Mouse (Mus musculus) limb, embryonic 13.5 days (tissue): ENCODE measurements around the gene Slc51b. TPM values are rescaled to one million over a fixed set of nuclear protein-coding genes. Genes with fewer than 3 reads are reported as not detected.

Source experiments
- ATAC-seq: fragments of 200-750 bp; cut with Nextera tagmentation; 2 replicates; pipeline ENCODE4 v1.8.0; 2017; ENCODE audit warnings: low read depth, moderate number of reproducible peaks, moderate TSS enrichment; ENCODE audit not compliant: low FRiP score
- H3K27ac ChIP-seq: fragments of 300-500 bp; sonication (generic); 2 replicates; pipeline ENCODE4 v1.5.1; 2015; ENCODE audit warnings: inconsistent platforms, mild to moderate bottlenecking, moderate library complexity
- H3K27me3 ChIP-seq: fragments of 300-500 bp; sonication (generic); 2 replicates; pipeline ENCODE4 v1.6.1; 2015; ENCODE audit warnings: mild to moderate bottlenecking, inconsistent platforms
- H3K36me3 ChIP-seq: fragments of 300-500 bp; sonication (generic); 2 replicates; pipeline ENCODE4 v1.6.1; 2015; ENCODE audit warnings: inconsistent platforms, mild to moderate bottlenecking, moderate library complexity
- H3K4me1 ChIP-seq: fragments of 300-500 bp; sonication (generic); 2 replicates; pipeline ENCODE4 v1.6.1; 2015; ENCODE audit warnings: inconsistent platforms
- H3K4me2 ChIP-seq: fragments of 300-500 bp; sonication (generic); replicated peaks from 2 replicates; pipeline ENCODE4 v1.6.1; 2015; ENCODE audit warnings: inconsistent platforms, mild to moderate bottlenecking, moderate library complexity
- H3K4me3 ChIP-seq: fragments of 300-500 bp; sonication (generic); 2 replicates; pipeline ENCODE4 v1.5.1; 2015; ENCODE audit warnings: moderate library complexity, mild to moderate bottlenecking, inconsistent platforms
- H3K9ac ChIP-seq: fragments of 300-500 bp; sonication (generic); 2 replicates; pipeline ENCODE4 v1.6.1; 2015; ENCODE audit warnings: mild to moderate bottlenecking, inconsistent platforms
- H3K9me3 ChIP-seq: fragments of 300-500 bp; sonication (generic); 2 replicates; pipeline ENCODE4 v1.6.1; 2016; ENCODE audit warnings: inconsistent platforms
- WGBS: fragments of 180-500 bp; shearing (Covaris S2); methylation state at CpG from one replicate; pipeline ENCODE4 v1.1.7; 2015; 5-methylcytosine and 5-hydroxymethylcytosine counted together
- polyA plus RNA-seq: library from polyadenylated mRNA; unstranded; fragments of >200 nt; fragmentation: Nextera tagmentation; extraction: Ambion mirVana; gene quantifications from 2 replicates; pipeline ENCODE4 v1.2.1, GENCODE M21; 2015

The Slc51b gene
- polyA plus RNA-seq, 1 experiment from 2014 or later = not detected

DNA sequence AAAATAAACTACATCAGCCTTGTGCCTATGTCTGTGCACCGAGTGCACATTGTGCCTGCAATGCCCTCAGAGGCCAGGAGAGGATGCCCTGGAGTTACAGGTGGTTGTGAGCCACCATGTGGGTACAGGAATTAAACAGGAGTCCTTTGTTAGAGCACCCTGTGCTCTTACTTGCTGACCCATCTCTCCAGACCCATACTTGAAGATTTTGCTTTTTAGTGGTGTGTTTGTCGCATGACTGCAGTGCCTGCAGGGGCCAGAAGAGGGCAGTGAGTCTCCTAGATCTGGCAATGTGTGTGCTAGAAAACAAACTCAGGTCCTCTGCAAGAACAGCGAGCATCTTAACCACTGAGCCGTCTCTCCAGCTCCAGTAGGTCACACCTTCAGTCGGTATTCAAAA lies 11.4 kb upstream of the Slc51b start:
- Histone ChIP-seq H3K9me3 (no peaks in the 10 kb centered on the region), H3K4me3 (no peak overlapping the region), H3K27me3 (no peaks in the 10 kb centered on the region), H3K36me3 (peaks cover 9% of the 10 kb centered on the region), H3K4me2 (no peak overlapping the region), H3K9ac (no peak overlapping the region), H3K4me1 (peaks cover 5% of the 10 kb centered on the region), H3K27ac (no peak overlapping the region)
- ATAC-seq = no peak
- WGBS = 64% methylated on average over 5 of the region's 5 CpGs

DNA sequence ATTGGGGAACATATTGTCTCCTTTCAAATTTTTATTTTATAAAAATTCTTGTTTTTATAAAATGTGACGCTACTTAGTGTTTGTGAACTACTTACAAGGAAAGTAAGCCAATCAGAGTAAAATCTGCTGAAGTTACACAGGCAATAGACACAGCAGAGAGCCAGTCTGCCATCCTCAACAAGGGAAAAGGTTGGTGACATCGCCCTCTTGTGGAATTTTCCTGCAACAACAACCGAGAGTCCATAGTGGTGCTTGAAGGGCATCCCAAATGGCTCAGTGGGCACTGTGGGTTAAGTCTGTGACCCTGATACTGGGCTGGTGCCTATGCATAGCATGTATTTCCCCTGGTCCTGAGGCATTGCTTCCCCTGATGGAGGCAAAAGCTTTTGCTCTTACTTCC lies 9.5 kb upstream of the Slc51b start:
- Histone ChIP-seq H3K4me2 (no peak overlapping the region), H3K9me3 (no peaks in the 10 kb centered on the region), H3K27me3 (no peaks in the 10 kb centered on the region), H3K27ac (no peak overlapping the region), H3K36me3 (no peaks in the 10 kb centered on the region), H3K9ac (no peak overlapping the region), H3K4me1 (peaks cover 5% of the 10 kb centered on the region), H3K4me3 (no peak overlapping the region)
- WGBS = 4% methylated on average over 3 of the region's 3 CpGs
- no peak for ATAC-seq

DNA sequence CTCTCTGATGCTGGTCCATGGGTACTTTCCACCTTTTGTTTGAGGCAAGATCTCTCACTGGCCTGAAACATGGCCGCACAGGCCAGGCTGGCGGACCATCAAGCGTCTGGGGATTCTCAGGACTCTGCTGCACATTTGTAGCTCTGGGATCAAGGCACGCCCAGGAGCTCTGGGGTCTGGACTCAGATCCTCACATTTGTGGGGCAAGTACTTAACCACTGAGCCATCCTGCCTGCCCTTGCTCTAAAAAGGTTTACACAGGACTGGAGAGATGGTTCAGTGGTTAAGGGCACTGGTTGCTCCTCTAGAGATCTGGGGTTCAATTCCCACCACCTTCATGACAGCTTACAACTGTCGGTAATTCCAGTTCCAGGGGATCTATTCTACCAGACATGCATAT lies 8.2 kb upstream of the Slc51b start:
- 76% methylated on average over 5 of the region's 5 CpGs for WGBS
- ATAC-seq = no peak
- Histone ChIP-seq H3K27ac (no peak overlapping the region), H3K36me3 (no peaks in the 10 kb centered on the region), H3K27me3 (no peaks in the 10 kb centered on the region), H3K4me3 (no peak overlapping the region), H3K9me3 (no peaks in the 10 kb centered on the region), H3K4me2 (no peak overlapping the region), H3K4me1 (no peaks in the 10 kb centered on the region), H3K9ac (no peak overlapping the region)

DNA sequence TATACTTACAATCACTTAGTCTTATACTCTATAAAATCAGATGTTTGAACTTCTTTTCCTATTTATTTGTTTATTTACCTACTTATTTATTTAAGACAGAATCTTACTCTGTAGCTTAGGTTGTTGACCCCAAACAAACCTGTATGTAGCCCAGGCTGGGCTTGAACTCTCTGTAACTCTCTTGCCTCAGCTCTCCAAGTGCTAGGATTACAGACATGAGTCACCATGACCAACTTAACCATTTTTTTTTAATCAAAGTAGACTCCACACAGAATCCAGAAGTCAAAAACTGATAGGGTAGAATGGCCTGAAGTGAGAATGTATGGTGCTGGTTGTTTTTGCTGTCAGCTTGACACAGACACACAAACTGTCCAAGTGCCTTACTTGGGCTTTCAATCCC lies 7.6 kb upstream of the Slc51b start:
- Histone ChIP-seq H3K36me3 (no peaks in the 10 kb centered on the region), H3K9ac (no peak overlapping the region), H3K9me3 (no peaks in the 10 kb centered on the region), H3K4me3 (no peak overlapping the region), H3K27me3 (no peaks in the 10 kb centered on the region), H3K4me2 (no peak overlapping the region), H3K4me1 (no peaks in the 10 kb centered on the region), H3K27ac (no peak overlapping the region)
- no peak for ATAC-seq

DNA sequence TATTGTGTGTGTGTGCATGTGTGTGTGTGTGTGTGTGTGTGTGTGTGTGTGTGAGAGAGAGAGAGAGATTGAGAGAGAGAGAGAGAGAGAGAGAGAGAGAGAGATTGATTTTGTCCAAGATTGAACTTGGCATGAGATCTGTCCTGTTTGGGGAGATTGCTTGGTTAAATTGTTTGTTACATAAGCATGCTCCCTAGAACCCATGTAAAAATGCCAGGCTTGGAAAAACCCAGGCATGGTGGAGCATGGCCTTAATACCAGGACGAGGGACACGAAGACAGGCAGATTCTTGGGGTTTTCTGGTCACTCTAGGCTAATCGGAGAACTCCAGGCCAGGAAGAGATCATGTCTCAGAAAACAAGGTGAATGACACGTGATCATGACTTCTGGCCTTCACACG lies 5.2 kb upstream of the Slc51b start:
- 80% methylated on average over 5 of the region's 5 CpGs for WGBS
- H3K27me3 ChIP-seq = no peaks in the 10 kb centered on the region
- no peak overlapping the region for H3K27ac ChIP-seq
- no peaks in the 10 kb centered on the region for H3K36me3 ChIP-seq
- no peak for ATAC-seq
- H3K4me3 ChIP-seq = no peak overlapping the region
- no peak overlapping the region for H3K4me2 ChIP-seq
- 0 out of 2 replicates have a peak, but pooled peaks cover 6% of the 10 kb centered on the region for H3K4me1 ChIP-seq
- no peaks in the 10 kb centered on the region for H3K9me3 ChIP-seq
- no peak overlapping the region for H3K9ac ChIP-seq

DNA sequence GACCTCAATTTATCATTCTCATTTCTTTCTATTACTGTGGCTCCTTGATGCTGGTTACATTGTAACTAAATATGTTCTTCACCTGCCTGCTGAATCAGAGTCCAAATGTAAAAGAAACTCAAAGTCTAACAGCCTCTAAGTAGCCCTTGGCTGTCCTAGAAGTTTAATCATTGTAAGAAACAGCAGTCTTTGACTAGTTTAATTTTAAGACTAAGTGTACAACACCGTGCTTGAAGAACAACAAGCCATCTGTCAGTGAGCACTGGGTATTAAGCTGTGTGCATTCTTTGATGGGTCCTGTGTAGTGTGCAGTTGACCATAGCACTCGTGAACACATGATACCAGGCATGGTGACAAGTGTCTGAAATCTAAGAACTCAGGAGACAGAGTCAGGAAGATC lies 4.8 kb upstream of the Slc51b start:
- 0 out of 2 replicates have a peak, but pooled peaks cover 6% of the 10 kb centered on the region for H3K4me1 ChIP-seq
- H3K27ac ChIP-seq = no peak overlapping the region
- H3K4me2 ChIP-seq = no peak overlapping the region
- H3K9ac ChIP-seq = no peak overlapping the region
- WGBS = 73% methylated on average over 2 of the region's 2 CpGs
- no peaks in the 10 kb centered on the region for H3K36me3 ChIP-seq
- no peaks in the 10 kb centered on the region for H3K27me3 ChIP-seq
- no peak overlapping the region for H3K4me3 ChIP-seq
- ATAC-seq = no peak
- no peaks in the 10 kb centered on the region for H3K9me3 ChIP-seq

DNA sequence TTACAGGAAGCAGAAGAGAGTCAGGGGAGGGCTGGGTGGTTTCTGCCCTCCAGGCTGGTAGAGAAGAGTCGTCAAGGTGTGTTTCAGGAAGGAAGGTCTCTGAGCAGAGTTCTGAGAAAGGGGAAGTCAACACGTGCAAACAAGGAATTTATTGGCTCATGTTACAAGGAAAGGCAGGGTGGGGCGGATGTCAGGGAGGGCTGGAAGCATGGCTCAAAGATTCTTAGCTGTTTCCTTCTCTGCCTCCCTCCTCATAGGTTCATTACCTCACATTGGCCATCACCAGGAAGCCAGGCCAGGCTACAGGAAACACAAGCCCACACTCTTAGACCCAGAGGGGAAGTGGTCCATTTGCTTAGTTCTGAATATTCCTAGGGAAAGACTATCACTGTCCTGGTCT lies 1.6 kb upstream of the Slc51b start:
- no peaks in the 10 kb centered on the region for H3K9me3 ChIP-seq
- no peaks in the 10 kb centered on the region for H3K36me3 ChIP-seq
- H3K9ac ChIP-seq = no peak overlapping the region
- 0 out of 2 replicates have a peak, but pooled peaks cover 6% of the 10 kb centered on the region for H3K4me1 ChIP-seq
- no peak for ATAC-seq
- no peak overlapping the region for H3K4me3 ChIP-seq
- no peak overlapping the region for H3K4me2 ChIP-seq
- no peak overlapping the region for H3K27ac ChIP-seq
- WGBS = 11% methylated on average over 3 of the region's 3 CpGs
- H3K27me3 ChIP-seq = no peaks in the 10 kb centered on the region

DNA sequence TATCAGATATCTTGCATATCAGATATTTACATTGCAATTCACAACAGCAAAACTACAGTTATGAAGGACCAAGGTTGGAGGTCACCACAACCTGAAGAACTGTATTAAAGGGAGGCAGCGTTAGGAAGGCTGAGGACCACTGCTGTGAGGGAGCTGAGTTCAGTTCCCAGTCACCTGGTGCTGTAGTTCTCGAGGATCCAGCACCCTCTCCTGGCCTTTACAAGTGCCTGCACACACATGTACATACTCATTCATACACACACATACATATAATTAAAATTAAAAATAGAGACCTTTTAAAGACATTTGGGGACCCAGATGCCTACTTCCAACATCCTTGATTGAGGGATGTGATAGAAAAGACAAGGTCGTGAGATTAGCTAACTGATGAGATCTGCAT lies 3.1 kb downstream of the Slc51b start:
- Histone ChIP-seq H3K4me2 (no peak overlapping the region), H3K4me1 (0 out of 2 replicates have a peak, but pooled peaks cover 4% of the 10 kb centered on the region), H3K27ac (no peak overlapping the region), H3K4me3 (no peak overlapping the region), H3K36me3 (no peaks in the 10 kb centered on the region), H3K27me3 (no peaks in the 10 kb centered on the region), H3K9ac (no peak overlapping the region), H3K9me3 (no peaks in the 10 kb centered on the region)
- 72% methylated on average over 3 of the region's 3 CpGs for WGBS
- ATAC-seq = no peak

DNA sequence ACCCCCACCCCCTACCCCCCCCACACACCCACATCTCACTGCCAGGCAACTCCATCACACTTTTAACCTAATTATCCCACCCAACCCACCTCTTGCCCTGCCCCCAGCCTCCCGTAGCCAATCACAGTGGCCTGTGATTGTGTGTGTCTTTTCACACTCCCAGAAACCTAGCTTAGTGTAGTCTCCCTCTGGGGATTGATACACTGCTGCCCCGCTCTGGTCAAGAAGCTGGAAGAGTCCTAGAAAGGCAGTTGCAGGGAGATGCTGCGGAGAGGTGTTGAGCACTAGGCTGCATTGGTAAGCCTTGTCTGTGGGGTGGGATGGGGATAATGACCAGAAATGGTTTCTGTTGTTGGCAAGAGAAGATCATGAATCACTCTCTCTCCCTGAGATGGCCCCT lies 5.0 kb downstream of the Slc51b start:
- WGBS = 26% methylated on average over 3 of the region's 3 CpGs
- Histone ChIP-seq H3K36me3 (no peaks in the 10 kb centered on the region), H3K4me2 (no peak overlapping the region), H3K27me3 (no peaks in the 10 kb centered on the region), H3K9ac (no peak overlapping the region), H3K4me3 (no peak overlapping the region), H3K4me1 (no peaks in the 10 kb centered on the region), H3K27ac (no peak overlapping the region), H3K9me3 (no peaks in the 10 kb centered on the region)
- ATAC-seq = no peak

DNA sequence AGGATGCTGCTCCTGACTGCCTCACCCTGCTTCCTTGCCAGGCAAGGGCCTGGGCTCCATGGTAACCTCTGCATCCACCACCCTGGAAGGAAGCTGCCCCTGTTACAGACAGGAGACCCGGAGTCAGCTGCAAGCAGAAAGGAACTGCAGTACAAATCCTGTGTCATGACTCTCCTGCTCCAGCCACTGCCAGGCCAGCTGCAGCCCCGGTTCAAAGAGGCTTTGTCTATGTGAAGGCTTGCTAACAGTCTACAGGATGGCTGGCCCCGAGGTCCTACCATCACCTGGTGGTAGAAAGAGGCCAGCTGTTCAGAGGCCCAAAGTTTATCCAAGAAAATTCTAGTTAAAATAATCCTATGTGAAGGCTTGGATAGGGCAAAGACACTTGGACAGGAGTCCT lies 11.4 kb downstream of the Slc51b start:
- H3K9ac ChIP-seq = no peak overlapping the region
- H3K9me3 ChIP-seq = no peaks in the 10 kb centered on the region
- H3K4me3 ChIP-seq = no peak overlapping the region
- no peaks in the 10 kb centered on the region for H3K27me3 ChIP-seq
- no peaks in the 10 kb centered on the region for H3K4me1 ChIP-seq
- no peak overlapping the region for H3K27ac ChIP-seq
- H3K36me3 ChIP-seq = peaks cover 8% of the 10 kb centered on the region; the same call in 1 of the 2 replicates
- H3K4me2 ChIP-seq = no peak overlapping the region
- no peak for ATAC-seq
- 70% methylated on average over 3 of the region's 3 CpGs for WGBS

DNA sequence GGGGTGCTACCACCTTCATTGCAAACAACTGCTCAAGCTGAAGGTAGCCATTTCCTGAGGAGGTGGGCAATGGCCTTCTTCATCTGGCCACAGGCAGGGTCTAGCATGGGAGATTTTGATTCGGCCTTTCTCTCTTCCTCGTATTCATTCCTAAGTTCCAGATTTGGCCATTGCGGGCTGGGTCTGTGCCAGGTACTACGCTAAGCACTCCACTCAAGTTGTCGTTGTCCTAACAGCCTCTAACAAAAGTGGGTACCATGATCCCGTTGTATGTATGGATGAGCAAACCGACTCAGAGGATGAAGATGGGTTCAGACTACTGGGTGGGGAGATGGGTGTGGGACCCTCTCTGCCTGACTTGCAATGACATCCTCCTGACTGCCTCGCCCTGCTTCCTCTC lies 12.4 kb downstream of the Slc51b start:
- no peak overlapping the region for H3K9ac ChIP-seq
- no peaks in the 10 kb centered on the region for H3K27me3 ChIP-seq
- H3K4me3 ChIP-seq = no peak overlapping the region
- H3K4me2 ChIP-seq = no peak overlapping the region
- H3K27ac ChIP-seq = no peak overlapping the region
- no peaks in the 10 kb centered on the region for H3K4me1 ChIP-seq
- no peak for ATAC-seq
- H3K9me3 ChIP-seq = no peaks in the 10 kb centered on the region
- WGBS = 94% methylated on average over 8 of the region's 8 CpGs
- peaks cover 8% of the 10 kb centered on the region; the same call in 1 of the 2 replicates for H3K36me3 ChIP-seq

DNA sequence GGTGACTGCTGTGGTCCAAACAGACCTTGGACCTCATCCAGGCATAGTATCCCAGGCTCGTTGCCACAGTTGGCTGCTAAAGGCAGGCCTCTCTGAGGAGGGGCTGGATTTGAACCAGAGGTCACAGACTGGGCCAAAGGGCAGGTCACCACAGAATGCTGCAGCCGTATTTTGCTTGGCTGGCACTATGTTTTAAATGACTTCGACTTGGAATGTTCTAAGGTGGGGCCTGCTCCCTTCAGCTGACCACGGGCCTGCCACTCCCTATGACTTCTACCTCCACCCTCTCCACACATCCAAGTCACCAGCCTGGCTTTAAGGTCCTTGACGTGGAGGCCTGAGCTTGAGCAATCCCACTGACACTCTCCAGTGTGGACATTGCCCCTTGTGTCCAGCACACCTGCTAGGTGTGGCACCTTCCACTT lies 13.9 kb downstream of the Slc51b start:
- H3K27ac ChIP-seq = no peak overlapping the region
- H3K9me3 ChIP-seq = no peaks in the 10 kb centered on the region
- WGBS = 66% methylated on average over 5 of the region's 5 CpGs
- peaks cover 8% of the 10 kb centered on the region; the same call in 1 of the 2 replicates for H3K36me3 ChIP-seq
- no peak overlapping the region for H3K4me3 ChIP-seq
- H3K4me2 ChIP-seq = no peak overlapping the region
- H3K4me1 ChIP-seq = no peaks in the 10 kb centered on the region
- H3K9ac ChIP-seq = no peak overlapping the region
- no peak for ATAC-seq
- H3K27me3 ChIP-seq = no peaks in the 10 kb centered on the region

DNA sequence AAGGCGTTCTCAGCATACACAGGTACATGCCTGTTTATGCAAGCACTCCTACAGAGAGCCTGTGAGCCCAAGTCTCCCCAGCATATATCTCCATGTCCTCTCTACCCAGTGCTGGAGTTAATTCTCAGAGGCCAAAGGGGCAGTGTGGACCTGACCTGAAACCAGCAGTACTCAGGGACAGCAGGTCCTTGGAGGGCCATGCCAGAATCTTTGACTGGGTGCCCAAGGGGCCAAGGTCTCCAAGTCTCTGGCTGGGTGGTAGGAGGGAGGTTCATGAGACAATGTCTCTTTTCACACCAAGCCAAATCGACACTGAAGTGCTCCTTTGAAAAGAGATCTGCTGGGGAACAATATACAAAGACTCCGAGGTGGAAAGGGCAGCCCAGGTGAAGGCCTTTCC lies 14.9 kb downstream of the Slc51b start:
- H3K4me3 ChIP-seq = no peak overlapping the region
- H3K4me1 ChIP-seq = no peaks in the 10 kb centered on the region
- no peak overlapping the region for H3K9ac ChIP-seq
- H3K27me3 ChIP-seq = no peaks in the 10 kb centered on the region
- H3K9me3 ChIP-seq = no peaks in the 10 kb centered on the region
- WGBS = 72% methylated on average over 3 of the region's 3 CpGs
- ATAC-seq = no peak
- H3K4me2 ChIP-seq = no peak overlapping the region
- H3K36me3 ChIP-seq = peaks cover 8% of the 10 kb centered on the region; the same call in 1 of the 2 replicates
- H3K27ac ChIP-seq = no peak overlapping the region
